Mouse (Mus musculus) heart, adult 2 months (tissue): ENCODE measurements around the gene Map4. TPM values are rescaled to one million over a fixed set of nuclear protein-coding genes. Genes with fewer than 3 reads are reported as not detected.

ENCODE experiments used
- DNase-seq, 2 experiments: peaks; one replicate each; pipeline ENCODE4 v3.0.0; 2021
- H3K27ac ChIP-seq: fragments of 200-600 bp; 2 replicates; pipeline ENCODE4 v1.8.1; 2022
- H3K27me3 ChIP-seq: fragments of 200-500 bp; 2 replicates; pipeline ENCODE4 v1.6.1; 2012; ENCODE audit warnings: mild to moderate bottlenecking, low read length, inconsistent platforms, mixed read lengths; ENCODE audit not compliant: control insufficient read depth, insufficient read depth
- H3K36me3 ChIP-seq: fragments of 200-500 bp; 2 replicates; pipeline ENCODE4 v1.6.1; 2012; ENCODE audit warnings: low read length, inconsistent platforms; ENCODE audit not compliant: control insufficient read depth, insufficient read depth
- H3K4me1 ChIP-seq: fragments of 200-500 bp; 2 replicates; pipeline ENCODE4 v1.6.1; 2011; ENCODE audit warnings: low read length; ENCODE audit not compliant: control insufficient read depth, insufficient read depth
- H3K4me3 ChIP-seq: fragments of 200-600 bp; 2 replicates; pipeline ENCODE4 v1.8.1; 2022
- H3K79me2 ChIP-seq: fragments of 200-500 bp; replicated peaks from 2 replicates; pipeline ENCODE4 v1.6.1; 2012; ENCODE audit warnings: mild to moderate bottlenecking, inconsistent platforms, low read length, moderate library complexity, mixed read lengths; ENCODE audit not compliant: control insufficient read depth, insufficient read depth
- H3K9ac ChIP-seq: fragments of 200-500 bp; 2 replicates; pipeline ENCODE4 v1.6.1; 2012; ENCODE audit warnings: low read depth, mild to moderate bottlenecking, control low read depth, inconsistent platforms, low read length, mixed read lengths
- CTCF ChIP-seq: fragments of 200-600 bp; IDR thresholded peaks from 2 replicates; pipeline ENCODE4 v1.8.1; 2022; ENCODE audit warnings: antibody characterized with exemption, mild to moderate bottlenecking, moderate library complexity
- EP300 ChIP-seq: fragments of 200-500 bp; IDR thresholded peaks from 2 replicates; pipeline ENCODE4 v1.6.1; 2011; ENCODE audit warnings: low read depth, low read length, control low read depth; ENCODE audit not compliant: insufficient read depth
- POLR2A ChIP-seq: fragments of 200-500 bp; IDR thresholded peaks from 2 replicates; pipeline ENCODE4 v1.6.1; 2011; ENCODE audit warnings: mild to moderate bottlenecking, low read depth, low read length, control low read depth; ENCODE audit not compliant: insufficient read depth
- WGBS: fragments of 180-500 bp; shearing (Covaris S2); methylation state at CpG from one replicate; pipeline ENCODE4 v1.1.7; 2018; 5-methylcytosine and 5-hydroxymethylcytosine counted together
- intact Hi-C: fragments of 180-260 bp; cut with DNase I; formaldehyde crosslinking; loops from one replicate; pipeline ENCODE4 v1.15.1; 2025
- polyA plus RNA-seq: library from polyadenylated mRNA; depleted of rRNA; stranded (reverse); fragments of >200 nt; gene quantifications from 2 replicates; pipeline ENCODE4 v1.2.3, GENCODE M21; 2012
- total RNA-seq, 2 experiments: library from RNA; stranded (reverse); gene quantifications; 2 replicates each; pipeline ENCODE4 v1.2.3; 2021

The Map4 gene
- total and polyA plus RNA-seq, 3 experiments: 183 to 331 (median 279) TPM

GRCm38 (mm10) chr9:110020405-110020804, 89.1 kb downstream of the Map4 start:
- peaks cover 2% of the 10 kb centered on the region; the same call in 1 of the 2 replicates for H3K79me2 ChIP-seq
- H3K27me3 ChIP-seq: no peaks in the 10 kb centered on the region
- no peaks in the 10 kb centered on the region for H3K4me1 ChIP-seq
- no peak for DNase-seq
- intact Hi-C loops: no loop called here
- no peak overlapping the region for H3K9ac ChIP-seq
- H3K36me3 ChIP-seq: no peaks in the 10 kb centered on the region; the same call in 1 of the 2 replicates
- no peak overlapping the region for H3K27ac ChIP-seq
- 81% methylated on average over 5 of the region's 5 CpGs for WGBS
- no peak for TF ChIP-seq CTCF
- TF ChIP-seq EP300: no peak
- no peak for TF ChIP-seq POLR2A
- no peak overlapping the region for H3K4me3 ChIP-seq

GRCm38 (mm10) chr9:110021463-110021862, 90.2 kb downstream of the Map4 start:
- no peaks in the 10 kb centered on the region for H3K4me1 ChIP-seq
- H3K9ac ChIP-seq: no peak overlapping the region
- H3K4me3 ChIP-seq: no peak overlapping the region
- no peak for DNase-seq
- WGBS: 100% methylated on average over 1 of the region's 1 CpGs
- no peaks in the 10 kb centered on the region; the same call in 1 of the 2 replicates for H3K36me3 ChIP-seq
- intact Hi-C loops: no loop called here
- no peaks in the 10 kb centered on the region for H3K27me3 ChIP-seq
- H3K27ac ChIP-seq: no peak overlapping the region
- TF ChIP-seq CTCF: no peak
- no peak for TF ChIP-seq EP300
- no peak for TF ChIP-seq POLR2A
- H3K79me2 ChIP-seq: peaks cover 1% of the 10 kb centered on the region; the same call in 1 of the 2 replicates

GRCm38 (mm10) chr9:110022151-110022550, 90.9 kb downstream of the Map4 start:
- Histone ChIP-seq H3K27me3 (no peaks in the 10 kb centered on the region), H3K4me3 (no peak overlapping the region), H3K4me1 (no peaks in the 10 kb centered on the region), H3K79me2 (peaks cover 1% of the 10 kb centered on the region; the same call in 1 of the 2 replicates), H3K9ac (no peak overlapping the region), H3K36me3 (no peaks in the 10 kb centered on the region; the same call in 1 of the 2 replicates), H3K27ac (no peak overlapping the region)
- intact Hi-C loops: no loop called here
- no peak for DNase-seq
- 99% methylated on average over 2 of the region's 2 CpGs for WGBS
- no peak for TF ChIP-seq POLR2A
- TF ChIP-seq CTCF: no peak

- H3K79me2 ChIP-seq: no peaks in the 10 kb centered on the region; the same call in 1 of the 2 replicates
- no peak for TF ChIP-seq EP300
- TF ChIP-seq POLR2A: no peak
- no peak for TF ChIP-seq CTCF
- no peaks in the 10 kb centered on the region; the same call in 1 of the 2 replicates for H3K4me1 ChIP-seq
- DNase-seq: no peak
- peaks cover 9% of the 10 kb centered on the region for H3K36me3 ChIP-seq
- H3K27ac ChIP-seq: no peak overlapping the region
- intact Hi-C loops: no loop called here
- 60% methylated on average over 4 of the region's 4 CpGs for WGBS
- H3K9ac ChIP-seq: no peak overlapping the region
- H3K27me3 ChIP-seq: no peaks in the 10 kb centered on the region
- no peak overlapping the region for H3K4me3 ChIP-seq
These were observed 103.8 kb downstream of the Map4 start for GRCm38 (mm10) chr9:110035091-110035490.

GRCm38 (mm10) chr9:110037895-110038294, 106.6 kb downstream of the Map4 start:
- no peak for TF ChIP-seq EP300
- no peak for TF ChIP-seq CTCF
- TF ChIP-seq POLR2A: no peak
- intact Hi-C loops: no loop called here
- no peak overlapping the region for H3K9ac ChIP-seq
- no peaks in the 10 kb centered on the region; the same call in 1 of the 2 replicates for H3K4me1 ChIP-seq
- H3K27me3 ChIP-seq: no peaks in the 10 kb centered on the region
- no peak overlapping the region for H3K4me3 ChIP-seq
- H3K27ac ChIP-seq: no peak overlapping the region
- 68% methylated on average over 8 of the region's 8 CpGs for WGBS
- H3K36me3 ChIP-seq: peaks cover 9% of the 10 kb centered on the region
- peak in 1 of 2 experiments; percentile 10 for DNase-seq
- H3K79me2 ChIP-seq: no peaks in the 10 kb centered on the region; the same call in 1 of the 2 replicates

- TF ChIP-seq CTCF (no peak), EP300 (no peak), POLR2A (no peak)
- no peaks in the 10 kb centered on the region; the same call in 1 of the 2 replicates for H3K79me2 ChIP-seq
- H3K9ac ChIP-seq: no peak overlapping the region
- no peak overlapping the region for H3K4me3 ChIP-seq
- no peaks in the 10 kb centered on the region for H3K27me3 ChIP-seq
- peaks cover 9% of the 10 kb centered on the region for H3K36me3 ChIP-seq
- intact Hi-C loops: no loop called here
- no peaks in the 10 kb centered on the region; the same call in 1 of the 2 replicates for H3K4me1 ChIP-seq
- WGBS: 93% methylated on average over 2 of the region's 2 CpGs
- no peak overlapping the region for H3K27ac ChIP-seq
- no peak for DNase-seq
These were observed 107.2 kb downstream of the Map4 start for GRCm38 (mm10) chr9:110038485-110038884.

GRCm38 (mm10) chr9:110044373-110044772, 113.1 kb downstream of the Map4 start:
- WGBS: 60% methylated on average over 4 of the region's 4 CpGs
- Histone ChIP-seq H3K79me2 (no peaks in the 10 kb centered on the region), H3K27me3 (no peaks in the 10 kb centered on the region), H3K36me3 (peaks cover 3% of the 10 kb centered on the region; the same call in 1 of the 2 replicates), H3K4me1 (no peaks in the 10 kb centered on the region), H3K27ac (no peak overlapping the region), H3K4me3 (no peak overlapping the region), H3K9ac (no peak overlapping the region)
- no peak for TF ChIP-seq POLR2A
- no peak for TF ChIP-seq EP300
- no peak for TF ChIP-seq CTCF
- DNase-seq: no peak
- intact Hi-C loops: no loop called here
